Mouse (Mus musculus): Measurements from ENCODE around the gene Lactb. TPM values are rescaled to one million over a fixed set of nuclear protein-coding genes. Genes with fewer than 3 reads are reported as not detected.

Gene Lactb
- 6.6 TPM for polyA plus RNA-seq (2012; fragmentation: generic; extraction: Trizol)

GRCm38 (mm10) chr9:66975239-66975645 is at the start of gene Lactb:
Gene Lactb, minus strand, starts transcription at chr9:66975484.
- Histone ChIP-seq H3K36me3 (ENCODE audit: control insufficient read depth, insufficient read depth) (peaks cover 3% of the 10 kb centered on the region), H3K79me2 (ENCODE audit: control insufficient read depth, insufficient read depth) (no peaks in the 10 kb centered on the region), H3K4me3 (peak within 1 kb of the TSS; percentile 28), H3K4me2 (ENCODE audit: low read depth) (peak within 1 kb of the TSS; percentile 75), H3K27me3 (ENCODE audit: control insufficient read depth, insufficient read depth, insufficient read length) (no peaks in the 10 kb centered on the region), H3ac (ENCODE audit: control insufficient read depth, insufficient read length) (peak within 1 kb of the TSS; percentile 39)
- TF ChIP-seq TCF3 (IDR thresholded peaks at IDR 0.05; ENCODE audit: insufficient read length, low read depth) (no peak), MYOG (IDR thresholded peaks at IDR 0.05; ENCODE audit: control insufficient read depth in 1 of 3, insufficient read depth in 1 of 3, insufficient read length in 2 of 3, low read depth in 2 of 3) (no peak), SRF (IDR thresholded peaks at IDR 0.05; ENCODE audit: control insufficient read depth, insufficient read length, low read depth) (no peak), CEBPB (IDR thresholded peaks at IDR 0.05; ENCODE audit: insufficient read depth, poor library complexity, severe bottlenecking) (no peak), REST (IDR thresholded peaks at IDR 0.05; ENCODE audit: insufficient read depth, insufficient read length) (no peak), MAX (IDR thresholded peaks at IDR 0.05; ENCODE audit: low read depth) (no peak), POLR2A (IDR thresholded peaks at IDR 0.05; ENCODE audit: insufficient read length, low read depth) (peak; percentile 80), TCF12 (IDR thresholded peaks at IDR 0.05; ENCODE audit: insufficient read depth, poor library complexity, severe bottlenecking) (no peak), POLR2AphosphoS2 (IDR thresholded peaks at IDR 0.05; ENCODE audit: insufficient read length, low read depth) (peak; percentile 74), USF1 (IDR thresholded peaks at IDR 0.05; ENCODE audit: low read depth) (no peak), MYOD1 (IDR thresholded peaks at IDR 0.05; ENCODE audit: control insufficient read depth in 1 of 3, insufficient read length in 2 of 3, low read depth in 2 of 3) (peak in 1 of 3 experiments; percentile 20), E2F4 (IDR thresholded peaks at IDR 0.05; ENCODE audit: insufficient read depth) (no peak)

GRCm38 (mm10) chr9:67023371-67023770 is 48.1 kb upstream of the Lactb start:
- H3K4me2 ChIP-seq (ENCODE audit: low read depth): no peak overlapping the region
- TF ChIP-seq POLR2A (IDR thresholded peaks at IDR 0.05; ENCODE audit: insufficient read length, low read depth) (peak; percentile 16), TCF12 (IDR thresholded peaks at IDR 0.05; ENCODE audit: insufficient read depth, poor library complexity, severe bottlenecking) (no peak), POLR2AphosphoS2 (IDR thresholded peaks at IDR 0.05; ENCODE audit: insufficient read length, low read depth) (peak; percentile 75)
- no peak overlapping the region for H3K4me3 ChIP-seq
- peaks cover 67% of the 10 kb centered on the region for H3K36me3 ChIP-seq (ENCODE audit: control insufficient read depth, insufficient read depth)
- H3K27me3 ChIP-seq (ENCODE audit: control insufficient read depth, insufficient read depth, insufficient read length): no peaks in the 10 kb centered on the region
- peaks cover 3% of the 10 kb centered on the region for H3K79me2 ChIP-seq (ENCODE audit: control insufficient read depth, insufficient read depth)
- H3ac ChIP-seq (ENCODE audit: control insufficient read depth, insufficient read length): no peak overlapping the region

GRCm38 (mm10) chr9:67020063-67020462 is 44.8 kb upstream of the Lactb start:
- TF ChIP-seq MYOG (IDR thresholded peaks at IDR 0.05; ENCODE audit: control insufficient read depth in 1 of 3, insufficient read depth in 1 of 3, insufficient read length in 2 of 3, low read depth in 2 of 3): no peak
- TF ChIP-seq POLR2AphosphoS2 (IDR thresholded peaks at IDR 0.05; ENCODE audit: insufficient read length, low read depth): peak; percentile 76
- TF ChIP-seq MAX (IDR thresholded peaks at IDR 0.05; ENCODE audit: low read depth): no peak
- TF ChIP-seq E2F4 (IDR thresholded peaks at IDR 0.05; ENCODE audit: insufficient read depth): no peak
- Histone ChIP-seq H3K4me2 (ENCODE audit: low read depth) (no peak overlapping the region), H3K27me3 (ENCODE audit: control insufficient read depth, insufficient read depth, insufficient read length) (no peaks in the 10 kb centered on the region), H3K4me3 (no peak overlapping the region), H3K79me2 (ENCODE audit: control insufficient read depth, insufficient read depth) (no peaks in the 10 kb centered on the region), H3K36me3 (ENCODE audit: control insufficient read depth, insufficient read depth) (peaks cover 35% of the 10 kb centered on the region), H3ac (ENCODE audit: control insufficient read depth, insufficient read length) (no peak overlapping the region)

GRCm38 (mm10) chr9:67013501-67013900 is 38.2 kb upstream of the Lactb start:
- Histone ChIP-seq H3ac (ENCODE audit: control insufficient read depth, insufficient read length) (no peak overlapping the region), H3K4me2 (ENCODE audit: low read depth) (peak overlapping the region; percentile 60), H3K27me3 (ENCODE audit: control insufficient read depth, insufficient read depth, insufficient read length) (no peaks in the 10 kb centered on the region), H3K4me3 (no peak overlapping the region), H3K36me3 (ENCODE audit: control insufficient read depth, insufficient read depth) (no peaks in the 10 kb centered on the region), H3K79me2 (ENCODE audit: control insufficient read depth, insufficient read depth) (no peaks in the 10 kb centered on the region)
- TF ChIP-seq POLR2A (IDR thresholded peaks at IDR 0.05; ENCODE audit: insufficient read length, low read depth) (no peak), MYOG (IDR thresholded peaks at IDR 0.05; ENCODE audit: control insufficient read depth in 1 of 3, insufficient read depth in 1 of 3, insufficient read length in 2 of 3, low read depth in 2 of 3) (no peak), E2F4 (IDR thresholded peaks at IDR 0.05; ENCODE audit: insufficient read depth) (no peak), MAX (IDR thresholded peaks at IDR 0.05; ENCODE audit: low read depth) (no peak), MYOD1 (IDR thresholded peaks at IDR 0.05; ENCODE audit: control insufficient read depth in 1 of 3, insufficient read length in 2 of 3, low read depth in 2 of 3) (no peak), CEBPB (IDR thresholded peaks at IDR 0.05; ENCODE audit: insufficient read depth, poor library complexity, severe bottlenecking) (no peak), SRF (IDR thresholded peaks at IDR 0.05; ENCODE audit: control insufficient read depth, insufficient read length, low read depth) (no peak), POLR2AphosphoS2 (IDR thresholded peaks at IDR 0.05; ENCODE audit: insufficient read length, low read depth) (no peak), TCF12 (IDR thresholded peaks at IDR 0.05; ENCODE audit: insufficient read depth, poor library complexity, severe bottlenecking) (no peak), REST (IDR thresholded peaks at IDR 0.05; ENCODE audit: insufficient read depth, insufficient read length) (no peak), TCF3 (IDR thresholded peaks at IDR 0.05; ENCODE audit: insufficient read length, low read depth) (no peak), USF1 (IDR thresholded peaks at IDR 0.05; ENCODE audit: low read depth) (no peak)

- Histone ChIP-seq H3ac (ENCODE audit: control insufficient read depth, insufficient read length) (no peak overlapping the region), H3K4me3 (no peak overlapping the region), H3K27me3 (ENCODE audit: control insufficient read depth, insufficient read depth, insufficient read length) (no peaks in the 10 kb centered on the region), H3K79me2 (ENCODE audit: control insufficient read depth, insufficient read depth) (no peaks in the 10 kb centered on the region), H3K4me2 (ENCODE audit: low read depth) (peak overlapping the region; percentile 18), H3K36me3 (ENCODE audit: control insufficient read depth, insufficient read depth) (no peaks in the 10 kb centered on the region)
- TF ChIP-seq MYOD1 (IDR thresholded peaks at IDR 0.05; ENCODE audit: control insufficient read depth in 1 of 3, insufficient read length in 2 of 3, low read depth in 2 of 3): peak; percentile 43 to 75 (median 46)
- TF ChIP-seq MYOG (IDR thresholded peaks at IDR 0.05; ENCODE audit: control insufficient read depth in 1 of 3, insufficient read depth in 1 of 3, insufficient read length in 2 of 3, low read depth in 2 of 3): peak in 1 of 3 experiments; percentile 45
- TF ChIP-seq USF1 (IDR thresholded peaks at IDR 0.05; ENCODE audit: low read depth): no peak
- TF ChIP-seq TCF3 (IDR thresholded peaks at IDR 0.05; ENCODE audit: insufficient read length, low read depth): no peak
- TF ChIP-seq TCF12 (IDR thresholded peaks at IDR 0.05; ENCODE audit: insufficient read depth, poor library complexity, severe bottlenecking): peak; percentile 7
- TF ChIP-seq MAX (IDR thresholded peaks at IDR 0.05; ENCODE audit: low read depth): no peak
Observed at GRCm38 (mm10) chr9:67012470-67012869, 37.2 kb upstream of the Lactb start.

All from myocyte (in vitro differentiated cells).